Mouse (Mus musculus): ENCODE results near the gene Dtx3. TPM values are rescaled to one million over a fixed set of nuclear protein-coding genes. Genes with fewer than 3 reads are reported as not detected.

The Dtx3 gene
- polyA plus RNA-seq, 1 experiment from 2014 or later: 75.7 TPM

DNA sequence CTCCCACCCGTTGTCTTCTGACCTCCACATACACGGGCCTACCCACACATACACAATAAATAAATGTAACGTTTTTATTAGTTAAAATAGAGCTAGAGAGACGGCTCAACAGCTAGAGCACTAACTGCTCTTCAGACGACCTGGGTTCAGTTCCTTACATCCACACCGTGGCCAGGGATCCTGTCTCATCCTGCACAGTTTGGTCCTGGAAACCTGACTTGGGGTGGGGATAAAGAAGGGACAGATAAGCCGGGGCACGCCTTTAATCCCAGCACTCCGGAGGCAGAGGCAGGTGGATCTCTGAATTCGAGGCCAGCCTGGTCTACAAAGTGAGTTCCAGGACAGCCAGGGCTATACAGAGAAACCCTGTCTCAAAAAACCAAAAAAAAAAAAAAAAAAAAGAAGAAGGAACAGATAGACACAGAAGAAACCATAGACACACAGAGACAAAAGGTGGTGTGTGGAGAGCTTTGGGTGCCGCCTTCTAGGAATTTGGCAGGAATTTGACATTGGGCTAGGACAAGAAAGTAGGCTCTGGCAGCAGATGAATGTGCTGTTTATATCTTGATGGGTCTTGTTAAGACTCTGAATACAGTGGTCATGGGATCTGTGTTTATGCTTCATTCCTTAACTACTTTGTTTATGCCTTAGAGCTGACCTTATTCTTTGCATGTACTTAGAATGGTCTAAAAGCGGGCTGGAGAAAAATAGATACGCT, 18.3 kb upstream of the Dtx3 start:
- no peak overlapping the region for H3K4me3 ChIP-seq (ENCODE audit: control insufficient read depth in 1 of 2, insufficient read depth in 1 of 2, low read depth in 1 of 2, low read length in 2 of 2)
- no peaks in the 10 kb centered on the region for H3K36me3 ChIP-seq (ENCODE audit: control insufficient read depth, insufficient read depth, low read length)
- no peak overlapping the region for H3K4me2 ChIP-seq (ENCODE audit: low read length)
- H3K9ac ChIP-seq (ENCODE audit: low read length): no peak overlapping the region
- peaks cover 9 to 16% of the 10 kb centered on the region in 2 experiments for H3K4me1 ChIP-seq (ENCODE audit: control insufficient read depth in 2 of 2, insufficient read depth in 2 of 2, low read length in 2 of 2)
- H3K9me3 ChIP-seq (ENCODE audit: control insufficient read depth, low read length): no peaks in the 10 kb centered on the region
- H3K27ac ChIP-seq (replicated peaks in 1 of 2; ENCODE audit: control insufficient read depth in 1 of 2, insufficient read depth in 1 of 2, low read depth in 2 of 2, low read length in 2 of 2): no peak overlapping the region
- ATAC-seq (ENCODE audit: insufficient number of reproducible peaks, insufficient read depth, low FRiP score, low read depth): no peak
- WGBS: 74% methylated on average over 13 of the region's 13 CpGs
- H3K27me3 ChIP-seq (ENCODE audit: control insufficient read depth, insufficient read depth, low read length): no peaks in the 10 kb centered on the region

DNA sequence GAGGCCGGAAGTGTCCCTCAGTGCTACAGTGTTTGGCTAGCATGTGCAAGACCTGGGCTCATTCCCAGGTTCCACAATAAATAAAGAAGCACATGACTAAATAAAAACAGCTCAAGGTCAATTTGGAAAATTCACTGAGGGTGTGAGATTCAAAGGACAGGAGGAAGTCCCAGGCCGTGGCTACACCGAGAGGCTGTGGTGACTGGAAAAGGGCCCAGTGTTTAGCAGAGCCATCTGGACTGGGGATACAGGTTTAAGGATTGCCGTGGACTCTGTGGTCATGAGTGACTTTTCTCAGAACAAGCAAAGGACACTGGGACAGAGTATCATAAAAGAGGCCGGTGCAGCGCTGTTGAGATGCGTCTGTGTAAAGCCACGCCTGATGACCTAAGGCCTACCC, 17.7 kb upstream of the Dtx3 start:
- no peaks in the 10 kb centered on the region for H3K27me3 ChIP-seq (ENCODE audit: control insufficient read depth, insufficient read depth, low read length)
- no peak overlapping the region for H3K4me2 ChIP-seq (ENCODE audit: low read length)
- WGBS: 85% methylated on average over 8 of the region's 8 CpGs
- peaks cover 5% of the 10 kb centered on the region for H3K36me3 ChIP-seq (ENCODE audit: control insufficient read depth, insufficient read depth, low read length)
- H3K9me3 ChIP-seq (ENCODE audit: control insufficient read depth, low read length): no peaks in the 10 kb centered on the region
- H3K27ac ChIP-seq (replicated peaks in 1 of 2; ENCODE audit: control insufficient read depth in 1 of 2, insufficient read depth in 1 of 2, low read depth in 2 of 2, low read length in 2 of 2): no peak overlapping the region
- ATAC-seq (ENCODE audit: insufficient number of reproducible peaks, insufficient read depth, low FRiP score, low read depth): no peak
- no peak overlapping the region for H3K4me3 ChIP-seq (ENCODE audit: control insufficient read depth in 1 of 2, insufficient read depth in 1 of 2, low read depth in 1 of 2, low read length in 2 of 2)
- H3K9ac ChIP-seq (ENCODE audit: low read length): no peak overlapping the region
- H3K4me1 ChIP-seq (ENCODE audit: control insufficient read depth in 2 of 2, insufficient read depth in 2 of 2, low read length in 2 of 2): peaks cover 12 to 16% of the 10 kb centered on the region in 2 experiments

DNA sequence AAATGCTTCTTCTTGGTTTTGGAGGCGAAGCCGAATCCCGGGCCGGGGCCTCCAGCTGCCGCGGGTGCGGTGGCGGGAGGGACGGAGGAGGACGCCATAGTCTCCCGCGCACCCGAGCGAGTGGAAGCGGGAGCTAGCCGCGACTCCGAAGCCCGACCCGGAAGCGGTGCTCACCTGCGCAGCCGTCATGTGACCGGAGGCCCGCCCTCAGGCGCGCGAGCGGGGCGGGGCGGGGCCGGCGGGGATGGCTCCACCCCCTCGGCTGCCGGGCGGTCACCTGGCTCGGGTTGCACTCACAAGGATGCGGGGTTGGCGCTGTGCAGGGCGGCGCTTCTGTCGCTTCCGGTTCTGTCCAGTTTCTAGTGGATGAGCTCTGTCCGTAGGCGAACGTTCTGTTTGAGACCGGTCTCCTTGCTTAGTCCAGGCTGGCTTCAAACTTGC, 15.9 kb upstream of the Dtx3 start, which contains the start of gene Pip4k2c:
Gene Pip4k2c, minus strand, starts transcription at position 172 of the 441 bp plus-strand sequence.
- peak within 1 kb of the TSS; percentile 88 for H3K9ac ChIP-seq (ENCODE audit: low read length)
- peak; percentile 94 for ATAC-seq (ENCODE audit: insufficient number of reproducible peaks, insufficient read depth, low FRiP score, low read depth)
- H3K36me3 ChIP-seq (ENCODE audit: control insufficient read depth, insufficient read depth, low read length): peaks cover 22% of the 10 kb centered on the region
- peaks cover 12 to 16% of the 10 kb centered on the region in 2 experiments for H3K4me1 ChIP-seq (ENCODE audit: control insufficient read depth in 2 of 2, insufficient read depth in 2 of 2, low read length in 2 of 2)
- peak within 1 kb of the TSS; percentile 10 to 57; a peak in 2 of 4 replicates for H3K27ac ChIP-seq (replicated peaks in 1 of 2; ENCODE audit: control insufficient read depth in 1 of 2, insufficient read depth in 1 of 2, low read depth in 2 of 2, low read length in 2 of 2)
- peak within 1 kb of the TSS; percentile 65 to 95 for H3K4me3 ChIP-seq (ENCODE audit: control insufficient read depth in 1 of 2, insufficient read depth in 1 of 2, low read depth in 1 of 2, low read length in 2 of 2)
- peak within 1 kb of the TSS; percentile 95 for H3K4me2 ChIP-seq (ENCODE audit: low read length)
- H3K27me3 ChIP-seq (ENCODE audit: control insufficient read depth, insufficient read depth, low read length): no peaks in the 10 kb centered on the region
- H3K9me3 ChIP-seq (ENCODE audit: control insufficient read depth, low read length): no peaks in the 10 kb centered on the region
- WGBS: under 1% methylated on average over 46 of the region's 47 CpGs

DNA sequence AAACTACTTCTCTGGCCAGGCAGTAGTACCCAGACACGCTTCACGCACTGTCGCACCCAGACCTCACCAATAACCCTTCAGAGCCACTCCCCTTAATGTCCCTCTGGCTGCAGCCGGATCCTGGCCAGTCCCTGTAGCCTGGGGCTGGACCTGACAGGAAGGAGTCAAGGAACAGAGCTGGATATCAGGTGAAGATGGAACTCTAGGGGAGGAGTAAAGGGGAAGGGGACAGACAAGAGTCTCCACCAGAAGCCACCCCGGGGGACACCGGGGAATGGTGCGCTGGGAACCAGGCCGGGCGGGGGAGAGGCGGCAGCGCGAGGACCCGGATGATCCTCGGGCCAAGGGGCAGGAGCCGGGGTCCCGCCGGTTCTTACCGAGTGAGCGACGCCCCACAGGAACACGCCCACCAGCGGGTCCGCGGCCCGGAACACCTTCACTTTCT, 15.5 kb upstream of the Dtx3 start:
- H3K4me2 ChIP-seq (ENCODE audit: low read length): peak overlapping the region; percentile 95
- peak overlapping the region; percentile 88 for H3K9ac ChIP-seq (ENCODE audit: low read length)
- H3K27ac ChIP-seq (replicated peaks in 1 of 2; ENCODE audit: control insufficient read depth in 1 of 2, insufficient read depth in 1 of 2, low read depth in 2 of 2, low read length in 2 of 2): peak overlapping the region in 1 of 2 experiments; percentile 57; a peak in 2 of 4 replicates
- H3K36me3 ChIP-seq (ENCODE audit: control insufficient read depth, insufficient read depth, low read length): peaks cover 24% of the 10 kb centered on the region
- H3K27me3 ChIP-seq (ENCODE audit: control insufficient read depth, insufficient read depth, low read length): no peaks in the 10 kb centered on the region
- peaks cover 12 to 16% of the 10 kb centered on the region in 2 experiments for H3K4me1 ChIP-seq (ENCODE audit: control insufficient read depth in 2 of 2, insufficient read depth in 2 of 2, low read length in 2 of 2)
- H3K4me3 ChIP-seq (ENCODE audit: control insufficient read depth in 1 of 2, insufficient read depth in 1 of 2, low read depth in 1 of 2, low read length in 2 of 2): peak overlapping the region; percentile 65 to 95
- H3K9me3 ChIP-seq (ENCODE audit: control insufficient read depth, low read length): no peaks in the 10 kb centered on the region
- under 1% methylated on average over 25 of the region's 25 CpGs for WGBS
- peak; percentile 67 for ATAC-seq (ENCODE audit: insufficient number of reproducible peaks, insufficient read depth, low FRiP score, low read depth)

DNA sequence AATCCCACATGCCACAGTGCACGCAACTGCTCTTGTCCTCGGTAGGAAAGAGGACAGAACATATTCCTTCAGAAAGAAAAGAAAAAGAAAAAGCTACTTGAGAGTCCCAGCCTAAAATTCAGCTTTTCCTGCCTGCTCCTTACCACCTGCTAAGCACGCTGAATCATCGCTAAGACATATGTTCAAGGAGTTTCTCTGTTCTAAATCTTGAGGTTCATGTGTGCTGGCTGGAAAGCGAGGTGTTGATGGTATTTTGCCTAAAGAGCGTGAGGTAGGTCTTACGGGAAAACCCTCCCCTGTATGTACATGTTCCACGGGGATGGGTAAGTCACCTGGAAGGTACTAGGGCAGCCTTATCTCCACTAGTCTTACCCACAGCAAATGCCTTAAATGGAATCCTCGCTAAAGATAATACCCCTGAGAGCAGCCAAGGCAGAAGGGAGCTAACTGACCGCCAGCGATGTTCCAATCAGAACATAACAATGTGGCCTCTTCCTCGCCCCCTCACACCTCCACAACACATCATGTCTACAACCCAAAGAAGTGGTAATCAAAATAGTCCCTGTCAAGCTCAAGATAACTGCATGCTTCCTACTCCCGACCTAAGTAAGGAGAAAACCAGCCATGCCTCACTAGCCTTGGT, 14.5 kb upstream of the Dtx3 start:
- Histone ChIP-seq H3K4me3 (ENCODE audit: control insufficient read depth in 1 of 2, insufficient read depth in 1 of 2, low read depth in 1 of 2, low read length in 2 of 2) (peak overlapping the region in 1 of 2 experiments; percentile 95; a peak in 1 of 4 replicates), H3K9me3 (ENCODE audit: control insufficient read depth, low read length) (no peaks in the 10 kb centered on the region), H3K4me1 (ENCODE audit: control insufficient read depth in 2 of 2, insufficient read depth in 2 of 2, low read length in 2 of 2) (peaks cover 12 to 16% of the 10 kb centered on the region in 2 experiments), H3K27me3 (ENCODE audit: control insufficient read depth, insufficient read depth, low read length) (no peaks in the 10 kb centered on the region), H3K9ac (ENCODE audit: low read length) (peak overlapping the region; percentile 88; the same call in 1 of the 2 replicates), H3K27ac (replicated peaks in 1 of 2; ENCODE audit: control insufficient read depth in 1 of 2, insufficient read depth in 1 of 2, low read depth in 2 of 2, low read length in 2 of 2) (no peak overlapping the region), H3K36me3 (ENCODE audit: control insufficient read depth, insufficient read depth, low read length) (peaks cover 32% of the 10 kb centered on the region), H3K4me2 (ENCODE audit: low read length) (peak overlapping the region; percentile 95)
- WGBS: 73% methylated on average over 13 of the region's 13 CpGs
- no peak for ATAC-seq (ENCODE audit: insufficient number of reproducible peaks, insufficient read depth, low FRiP score, low read depth)

DNA sequence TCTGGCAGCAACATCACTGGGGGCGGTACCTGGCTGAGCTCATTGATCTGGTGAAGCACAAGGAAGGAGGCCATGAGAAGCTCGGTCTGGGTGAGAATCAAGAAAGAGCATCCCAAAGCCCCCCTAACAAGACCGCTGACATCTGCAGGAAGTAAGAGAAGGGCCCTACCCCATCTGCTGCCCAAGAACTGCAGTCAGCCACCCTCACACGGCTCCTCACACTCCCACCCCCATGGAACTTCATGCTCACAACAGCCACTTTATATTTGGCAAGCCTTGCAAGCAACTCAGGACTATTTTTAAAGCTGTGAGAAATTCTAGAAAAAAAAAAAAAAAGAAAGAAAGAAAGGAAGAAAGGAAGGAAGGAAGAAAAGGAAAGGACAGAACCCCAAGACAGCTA, 13.4 kb upstream of the Dtx3 start:
- Histone ChIP-seq H3K27me3 (ENCODE audit: control insufficient read depth, insufficient read depth, low read length) (no peaks in the 10 kb centered on the region), H3K4me1 (ENCODE audit: control insufficient read depth in 2 of 2, insufficient read depth in 2 of 2, low read length in 2 of 2) (peaks cover 12 to 16% of the 10 kb centered on the region in 2 experiments), H3K9ac (ENCODE audit: low read length) (no peak overlapping the region), H3K9me3 (ENCODE audit: control insufficient read depth, low read length) (no peaks in the 10 kb centered on the region), H3K36me3 (ENCODE audit: control insufficient read depth, insufficient read depth, low read length) (peaks cover 43% of the 10 kb centered on the region), H3K4me2 (ENCODE audit: low read length) (no peak overlapping the region), H3K4me3 (ENCODE audit: control insufficient read depth in 1 of 2, insufficient read depth in 1 of 2, low read depth in 1 of 2, low read length in 2 of 2) (no peak overlapping the region), H3K27ac (replicated peaks in 1 of 2; ENCODE audit: control insufficient read depth in 1 of 2, insufficient read depth in 1 of 2, low read depth in 2 of 2, low read length in 2 of 2) (no peak overlapping the region)
- no peak for ATAC-seq (ENCODE audit: insufficient number of reproducible peaks, insufficient read depth, low FRiP score, low read depth)
- 71% methylated on average over 4 of the region's 4 CpGs for WGBS

DNA sequence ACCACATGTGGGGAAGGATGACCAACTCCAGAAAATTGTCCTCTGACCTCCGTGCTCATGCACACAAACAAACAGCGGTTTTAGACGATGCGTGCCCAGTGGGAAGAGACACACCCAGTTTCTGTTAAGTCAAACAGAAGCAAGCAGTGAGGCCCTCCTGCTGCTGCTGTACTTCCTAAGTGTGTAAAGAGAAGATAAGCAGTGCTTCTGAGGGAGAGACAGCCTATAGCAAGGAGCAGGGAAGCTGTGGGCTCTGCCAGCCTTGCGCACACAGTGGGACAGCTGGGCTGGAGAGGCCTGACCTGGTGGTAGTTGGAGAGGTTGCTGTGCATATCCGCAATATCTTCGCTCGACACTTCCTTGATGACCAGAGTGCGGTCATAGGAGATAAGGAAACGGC, 9.8 kb upstream of the Dtx3 start:
- 66% methylated on average over 10 of the region's 10 CpGs for whole genome bisulfite sequencing
- peaks cover 67% of the 10 kb centered on the region for H3K36me3 ChIP-seq (ENCODE audit: control insufficient read depth, insufficient read depth, low read length)
- H3K4me1 ChIP-seq (ENCODE audit: control insufficient read depth in 2 of 2, insufficient read depth in 2 of 2, low read length in 2 of 2): peaks cover 4 to 9% of the 10 kb centered on the region in 2 experiments
- no peak overlapping the region for H3K4me3 ChIP-seq (ENCODE audit: control insufficient read depth in 1 of 2, insufficient read depth in 1 of 2, low read depth in 1 of 2, low read length in 2 of 2)
- no peak overlapping the region for H3K27ac ChIP-seq (replicated peaks in 1 of 2; ENCODE audit: control insufficient read depth in 1 of 2, insufficient read depth in 1 of 2, low read depth in 2 of 2, low read length in 2 of 2)
- ATAC-seq (ENCODE audit: insufficient number of reproducible peaks, insufficient read depth, low FRiP score, low read depth): no peak
- no peak overlapping the region for H3K4me2 ChIP-seq (ENCODE audit: low read length)
- no peaks in the 10 kb centered on the region for H3K9me3 ChIP-seq (ENCODE audit: control insufficient read depth, low read length)
- H3K9ac ChIP-seq (ENCODE audit: low read length): no peak overlapping the region
- H3K27me3 ChIP-seq (ENCODE audit: control insufficient read depth, insufficient read depth, low read length): no peaks in the 10 kb centered on the region
